Mouse (Mus musculus) small intestine, adult 2 months (tissue): ENCODE measurements around the gene Armh1.

Experiments
- CTCF ChIP-seq: fragments of 200-500 bp; IDR thresholded peaks from 2 replicates; pipeline ENCODE4 v1.5.1; 2012; ENCODE audit warnings: low read depth, mild to moderate bottlenecking, control low read depth, inconsistent platforms, low read length, moderate library complexity, mixed read lengths; ENCODE audit not compliant: insufficient replicate concordance, insufficient read length; ENCODE audit errors: extremely low read depth
- POLR2A ChIP-seq: fragments of 200-500 bp; IDR thresholded peaks from 2 replicates; pipeline ENCODE4 v1.6.1; 2012; ENCODE audit warnings: low read depth, mild to moderate bottlenecking, control low read depth, inconsistent platforms, low read length, moderate library complexity

DNA sequence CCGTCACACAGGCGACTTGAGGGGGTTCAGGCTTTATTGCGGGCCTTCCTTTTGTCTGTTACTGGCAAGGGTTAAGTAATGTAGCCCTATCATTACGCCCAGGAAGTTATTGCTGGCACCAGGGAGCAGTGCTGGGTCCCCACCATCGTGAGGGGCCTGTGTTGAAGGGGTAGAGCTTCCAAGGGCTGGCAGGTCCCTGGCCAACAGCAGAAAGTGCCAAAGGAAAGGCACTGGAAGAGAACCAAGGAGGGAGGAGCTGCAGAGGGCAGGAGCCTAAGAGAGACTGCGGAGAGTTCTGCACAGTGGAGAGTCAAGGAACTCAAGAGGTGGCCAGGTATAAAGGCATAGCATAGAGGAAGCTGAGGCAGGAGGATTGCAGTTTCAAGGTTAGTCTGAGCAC, 2.7 kb upstream of the Armh1 start:
- TF ChIP-seq CTCF (no peak), POLR2A (no peak)
